Mouse (Mus musculus) right cerebral cortex, postnatal 4 days (tissue): ENCODE data around the gene Olfr727.

ENCODE experiments used
- DNase-seq: peaks from one replicate; pipeline ENCODE4 v3.0.0-alpha.2; 2022

The Olfr727 gene

GRCm38 (mm10) chr14:50122886-50123285, at the start of gene Olfr727:
Olfr727 (plus strand) TSS chr14:50123186.
- no peak for DNase-seq

DNA sequence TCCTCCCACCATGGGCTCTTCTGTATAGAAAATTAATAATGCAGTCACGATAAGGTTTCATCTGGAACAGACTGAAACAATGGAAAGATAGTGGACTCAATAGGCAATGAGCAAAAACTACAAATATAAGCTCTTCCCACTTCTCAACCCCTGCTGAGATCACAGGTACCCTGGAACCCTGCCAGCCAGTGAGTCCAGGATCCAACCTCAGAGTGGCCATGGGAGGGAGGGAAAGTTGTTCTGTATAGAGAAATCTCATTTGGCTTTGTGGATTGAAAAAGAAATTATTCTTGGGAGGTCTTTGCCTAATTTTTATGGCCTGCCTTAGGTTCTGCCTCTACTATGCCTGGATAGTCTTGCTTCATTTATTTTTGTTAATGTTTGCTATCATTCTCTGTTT, 32.1 kb upstream of the Olfr727 start, which contains the start of gene Olfr726:
Gene Olfr726 (minus strand): TSS at position 101 of the 400 bp plus-strand sequence.
- DNase-seq, result no peak

DNA sequence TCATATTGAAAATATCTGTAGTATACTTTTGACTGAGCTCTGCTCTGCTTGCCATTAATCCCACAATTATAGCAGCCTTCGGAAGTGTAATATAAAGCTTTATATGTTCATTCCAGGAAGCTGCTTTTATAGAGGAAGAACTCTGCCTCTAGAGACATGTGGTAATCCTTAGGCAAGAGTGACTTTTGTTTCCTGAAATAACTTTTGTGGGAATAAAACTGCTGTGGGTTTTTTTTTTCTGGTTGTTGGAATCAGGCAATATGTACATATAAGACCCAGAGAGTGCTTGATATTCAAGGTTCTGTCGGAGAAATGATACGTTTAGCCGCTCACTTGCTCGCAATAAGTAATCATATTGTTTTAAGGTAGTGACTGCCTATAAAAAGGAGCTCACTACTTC, 19.6 kb downstream of the Olfr727 start, which contains the start of gene Olfr728:
Gene Olfr728 (minus strand): TSS at position 101 of the 400 bp plus-strand sequence.
- DNase-seq, result no peak

DNA sequence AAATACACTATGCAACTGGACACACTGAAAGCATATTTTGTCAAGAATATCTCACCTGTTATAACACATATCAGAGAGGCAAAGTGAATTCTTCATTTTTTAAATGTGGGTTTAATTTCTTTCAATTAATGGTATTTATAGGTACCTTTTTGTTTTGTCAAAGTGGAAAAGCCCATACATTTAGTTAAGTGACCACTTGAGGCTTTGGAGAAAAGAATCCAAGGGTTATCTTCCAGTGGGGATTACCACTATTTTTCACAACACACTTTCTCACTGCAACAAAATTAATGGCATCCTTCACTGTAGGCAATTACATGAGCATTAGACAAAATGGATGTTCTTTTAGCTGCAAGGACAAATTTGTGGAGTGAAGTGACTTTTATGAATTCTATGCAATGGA, 29.8 kb downstream of the Olfr727 start, which contains the start of gene Olfr729:
Gene Olfr729 (minus strand): TSS at position 101 of the 400 bp plus-strand sequence.
- DNase-seq, result no peak
